Mouse (Mus musculus): ENCODE measurements around the gene Golga3. TPM values are rescaled to one million over a fixed set of nuclear protein-coding genes. Genes with fewer than 3 reads are reported as not detected.

Golga3 gene
- polyA plus RNA-seq (2012; rRNA removed; ENCODE audit: low replicate concordance), result 1.9 and 4.2 TPM in 2 replicates

DNA sequence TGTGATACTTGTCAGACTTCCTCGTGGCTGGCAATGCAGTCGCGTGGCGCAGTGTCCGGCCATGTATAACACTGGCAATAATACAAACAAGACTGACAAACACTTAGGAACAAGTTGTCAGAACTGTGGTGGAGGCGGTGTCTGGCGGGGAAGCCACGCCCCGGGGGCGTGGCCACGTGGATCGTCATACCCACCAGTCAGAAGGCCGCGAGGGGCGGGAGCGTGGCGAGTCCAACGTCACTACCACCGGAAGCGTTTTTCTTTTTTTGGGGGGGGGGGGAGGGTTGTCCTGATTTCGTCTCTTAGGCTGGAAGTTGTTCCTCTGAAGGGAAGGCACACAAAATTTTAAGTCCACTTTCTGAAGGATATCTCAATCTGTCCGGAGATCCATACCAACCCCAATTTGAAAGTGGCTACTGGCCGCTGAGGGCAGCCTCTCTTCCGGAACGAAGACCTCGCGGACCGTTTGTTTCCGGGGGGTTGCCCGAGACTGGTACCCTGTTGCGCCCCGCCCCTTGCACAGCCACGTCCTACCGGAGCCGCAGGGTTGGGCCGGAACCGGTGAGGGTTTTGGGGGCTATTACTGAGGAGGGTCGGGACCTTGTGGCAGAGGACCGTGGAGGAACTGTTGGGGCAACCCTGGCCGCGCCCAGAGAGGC, at the start of gene Golga3:
TSS of gene Golga3 (plus strand) at position 340 of the 659 bp plus-strand sequence.

GRCm38 (mm10) chr5:110135293-110136086, 41.0 kb upstream of the Golga3 start, which contains the start of gene Chfr:
Gene Chfr, plus strand, starts transcription at chr5:110135842.

DNA sequence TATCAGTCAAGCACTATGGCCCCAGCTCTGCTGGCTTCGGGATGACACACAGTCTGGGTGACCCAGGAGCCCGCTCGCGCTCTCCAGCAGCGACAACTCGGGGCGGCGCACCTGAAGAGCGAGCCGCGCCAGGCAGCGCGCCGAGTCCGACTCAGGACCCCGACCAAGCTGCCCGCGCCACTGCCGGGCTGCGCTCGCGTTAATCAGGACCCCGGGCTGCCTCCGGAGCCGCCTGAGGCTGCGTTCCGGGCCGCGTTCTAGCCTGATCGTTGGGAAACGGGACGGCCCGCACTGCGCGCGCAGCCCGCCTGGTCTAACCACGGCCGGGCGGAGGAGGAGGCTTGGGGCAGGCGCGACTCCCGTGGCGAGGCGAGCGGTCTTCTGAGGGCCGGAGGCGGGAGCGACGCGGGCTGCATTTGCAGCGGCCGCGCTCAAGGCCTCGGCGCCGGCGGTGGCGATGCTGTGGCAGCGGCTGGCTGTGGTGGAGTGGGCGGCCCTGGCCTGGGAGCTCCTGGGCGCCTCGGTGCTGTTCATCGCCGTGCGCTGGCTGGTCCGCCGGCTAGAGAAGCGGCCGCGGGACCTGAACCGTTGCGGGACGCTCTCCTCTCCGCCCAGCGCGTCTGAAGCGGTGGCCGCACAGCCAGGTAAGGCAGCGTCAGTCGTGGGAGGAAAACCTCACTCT, 54.4 kb downstream of the Golga3 start, which contains the start of gene Ankle2:
TSS of gene Ankle2 (plus strand) at position 225 of the 682 bp plus-strand sequence.

GRCm38 (mm10) chr5:110269141-110270101, 92.9 kb downstream of the Golga3 start, which contains the start of gene Pgam5:
Gene Pgam5, minus strand, starts transcription at chr5:110269913.

Other genes with a start within 250 kb of the Golga3 start
- 0.19 and 0.23 TPM in 2 replicates for gene Zfp932, start 180.2 kb upstream of the Golga3 start, polyA plus RNA-seq (2012; rRNA removed; ENCODE audit: low replicate concordance)
- not detected in 2 replicates for gene Gm17655, start 104.2 kb upstream of the Golga3 start, polyA plus RNA-seq (2012; rRNA removed; ENCODE audit: low replicate concordance)
- not detected in 2 replicates for gene Gm35315, start 82.3 kb upstream of the Golga3 start, polyA plus RNA-seq (2012; rRNA removed; ENCODE audit: low replicate concordance)
- 0.27 and 0.34 TPM in 2 replicates for gene Plcxd1, start 76.7 kb upstream of the Golga3 start, polyA plus RNA-seq (2012; rRNA removed; ENCODE audit: low replicate concordance)
- 67.5 and 106 TPM in 2 replicates for gene Gtpbp6, start 68.5 kb upstream of the Golga3 start, polyA plus RNA-seq (2012; rRNA removed; ENCODE audit: low replicate concordance)
- gene Zfp605, start 66.6 kb upstream of the Golga3 start, polyA plus RNA-seq (2012; rRNA removed; ENCODE audit: low replicate concordance), result 0.13 TPM in 1 of 2 replicates, not detected in the other
- gene Chfr, start 40.9 kb upstream of the Golga3 start, polyA plus RNA-seq (2012; rRNA removed; ENCODE audit: low replicate concordance), result 40.4 and 58.4 TPM in 2 replicates
- 3.4 and 3.5 TPM in 2 replicates for gene Ankle2, start 54.3 kb downstream of the Golga3 start, polyA plus RNA-seq (2012; rRNA removed; ENCODE audit: low replicate concordance)
- gene Pgam5, start 93.2 kb downstream of the Golga3 start, polyA plus RNA-seq (2012; rRNA removed; ENCODE audit: low replicate concordance), result 7.1 and 11.3 TPM in 2 replicates
- gene Pxmp2, start 109.5 kb downstream of the Golga3 start, polyA plus RNA-seq (2012; rRNA removed; ENCODE audit: low replicate concordance), result 8.1 and 8.5 TPM in 2 replicates
- 2.5 and 4.8 TPM in 2 replicates for gene Pole, start 109.6 kb downstream of the Golga3 start, polyA plus RNA-seq (2012; rRNA removed; ENCODE audit: low replicate concordance)
- 1.9 and 4.0 TPM in 2 replicates for gene P2rx2, start 166.5 kb downstream of the Golga3 start, polyA plus RNA-seq (2012; rRNA removed; ENCODE audit: low replicate concordance)
- not detected in 2 replicates for gene Lrcol1, start 168.0 kb downstream of the Golga3 start, polyA plus RNA-seq (2012; rRNA removed; ENCODE audit: low replicate concordance)

Measured in duodenum, adult 2 months (tissue).